Mouse (Mus musculus) c-Kit-negative CD71-positive TER-119-positive erythroid progenitor cells, embryonic 14.5 days (primary cell): ENCODE measurements around the gene Depp1.
A peak's percentile ranks its signal among the peaks of the same experiment; 100 is the strongest.
"Not testable (repeated sequence)": the region's sequence is repeated elsewhere in the genome, so short reads cannot be mapped to it uniquely, and the experiment has no call there.

Experiments
- DNase-seq: peaks from one replicate; pipeline ENCODE4 v3.0.0-alpha.2; 2013; ENCODE audit warnings: low read depth, low spot score

Depp1 gene

DNA sequence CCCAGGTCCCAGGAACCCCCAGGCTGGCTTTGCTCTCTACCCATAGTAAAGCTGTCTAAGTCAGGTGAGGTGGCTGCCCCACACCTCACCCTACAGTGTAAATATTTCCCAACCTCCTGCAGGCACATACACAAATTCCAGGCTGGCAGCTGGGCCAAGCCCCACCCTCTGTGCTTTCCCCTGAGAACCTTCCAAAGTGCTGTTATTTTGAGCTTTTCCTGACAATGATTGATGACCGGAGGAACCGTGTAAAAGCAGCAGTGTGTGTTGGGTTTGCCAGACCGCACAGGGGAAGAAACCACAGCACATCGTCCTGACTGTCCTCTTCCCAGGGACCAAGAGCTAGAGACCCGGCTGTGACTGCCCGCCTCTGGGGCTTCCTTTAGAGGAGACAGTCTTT lies at the start of gene Depp1:
Gene Depp1, plus strand, starts transcription at position 204 of the 400 bp plus-strand sequence.
- DNase-seq = no peak

DNA sequence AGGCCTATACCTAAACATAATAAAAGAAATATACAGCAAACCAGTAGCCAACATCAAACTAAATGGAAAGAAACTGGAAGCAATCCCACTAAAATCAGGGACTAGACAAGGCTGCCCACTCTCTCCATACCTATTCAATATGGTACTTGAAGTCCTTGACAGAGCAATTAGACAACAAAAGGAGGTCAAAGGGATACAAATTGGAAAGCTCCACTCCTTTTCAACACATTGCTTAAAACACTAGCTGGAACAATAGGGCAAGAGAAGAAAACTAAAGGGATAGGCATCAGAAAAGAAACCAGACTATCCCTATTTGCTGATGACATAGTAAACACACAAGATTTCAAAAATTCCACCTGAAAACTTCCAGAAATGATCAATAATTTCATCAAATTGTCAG lies 49.4 kb upstream of the Depp1 start:
- not testable (repeated sequence) for DNase-seq

DNA sequence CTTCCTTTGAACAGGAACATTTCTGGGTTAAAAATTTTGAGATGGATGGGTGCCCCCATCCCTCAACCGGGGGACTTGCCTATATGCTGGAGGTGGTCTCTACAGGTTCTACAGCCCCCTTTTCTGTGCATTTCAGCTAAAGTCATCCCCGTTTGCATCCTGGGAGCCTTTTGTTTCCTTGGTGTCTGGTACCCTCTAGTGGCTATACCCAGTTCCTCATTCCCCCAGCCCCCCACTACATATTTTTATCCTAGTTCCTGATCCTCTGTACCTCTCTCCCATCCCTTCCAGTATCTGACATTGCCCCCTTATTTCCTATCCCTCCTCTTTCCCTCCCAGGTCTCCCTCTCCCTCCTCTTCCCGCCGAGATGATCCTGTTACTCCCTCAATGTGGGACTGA lies 43.2 kb upstream of the Depp1 start:
- no peak for DNase-seq

DNA sequence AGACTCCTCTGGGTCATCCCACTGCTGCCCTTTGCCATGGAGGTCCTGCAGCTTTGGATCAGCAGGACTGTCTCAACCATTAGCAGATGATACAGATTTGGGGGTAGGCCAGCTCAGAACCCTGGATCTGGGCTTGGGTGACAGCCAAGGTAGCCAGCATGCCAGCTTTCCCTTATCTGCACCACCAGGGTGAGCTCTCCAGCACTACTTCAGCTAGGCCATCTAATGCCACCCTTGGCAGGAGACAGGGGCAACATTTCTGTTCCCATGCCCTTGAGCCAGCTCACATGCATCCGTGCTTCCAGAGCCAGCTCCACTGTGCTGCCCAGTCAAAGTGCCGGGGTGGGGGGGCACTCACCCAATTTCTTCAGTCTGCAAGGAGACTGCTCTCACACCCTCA lies 34.7 kb upstream of the Depp1 start:
- no peak for DNase-seq

DNA sequence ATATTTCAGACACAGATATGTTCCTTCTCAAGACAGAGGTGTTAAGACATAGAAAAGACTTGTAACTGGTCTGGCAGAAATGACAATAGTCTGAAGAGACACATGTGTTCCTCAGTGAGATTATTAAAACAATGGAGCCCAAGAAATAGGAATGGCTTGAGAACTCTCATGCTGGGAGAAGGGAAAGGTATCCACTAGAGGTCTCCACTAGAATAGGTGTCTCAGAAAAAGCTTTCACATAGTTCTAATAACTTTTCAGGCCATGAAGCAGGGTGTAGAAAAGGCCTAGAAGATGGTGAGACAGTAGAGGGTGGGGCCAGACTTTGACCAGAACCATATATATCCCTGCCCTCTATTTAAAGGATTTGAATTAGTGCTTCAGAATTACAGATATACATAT lies 32.3 kb upstream of the Depp1 start:
- no peak for DNase-seq

DNA sequence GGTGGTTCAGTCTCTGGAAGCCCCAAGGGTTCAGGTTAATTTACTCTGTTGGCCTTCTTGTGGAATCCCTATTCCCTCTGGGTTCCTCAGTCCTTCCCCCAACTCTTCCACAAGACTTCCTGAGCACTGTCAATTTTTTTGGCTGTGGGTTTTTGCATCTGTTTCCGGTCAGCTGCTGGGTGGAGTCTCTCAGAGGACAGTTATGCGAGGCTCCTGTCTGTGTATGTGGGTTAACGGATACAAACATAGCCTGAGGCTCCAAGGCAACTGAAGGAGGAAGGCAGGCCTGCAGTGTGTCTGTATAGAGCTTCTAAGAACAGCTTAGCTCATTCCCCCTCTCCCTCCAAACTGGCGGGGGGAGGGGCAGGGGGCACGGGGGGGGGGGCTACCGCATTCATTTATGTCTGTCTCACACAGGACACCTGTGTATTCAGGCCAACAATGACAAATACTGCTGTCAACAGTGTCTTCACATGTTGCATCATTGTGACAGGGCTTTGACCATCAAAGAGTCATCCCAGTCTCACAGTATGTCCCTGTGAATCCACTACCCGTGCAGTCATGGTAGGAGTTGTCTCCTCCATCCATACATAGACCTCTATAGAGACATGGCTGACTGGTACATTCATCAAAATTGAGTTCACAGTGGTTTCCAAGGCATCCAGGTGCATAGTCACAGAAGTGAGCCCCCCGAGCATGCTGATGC lies 28.9 kb upstream of the Depp1 start:
- no peak for DNase-seq

DNA sequence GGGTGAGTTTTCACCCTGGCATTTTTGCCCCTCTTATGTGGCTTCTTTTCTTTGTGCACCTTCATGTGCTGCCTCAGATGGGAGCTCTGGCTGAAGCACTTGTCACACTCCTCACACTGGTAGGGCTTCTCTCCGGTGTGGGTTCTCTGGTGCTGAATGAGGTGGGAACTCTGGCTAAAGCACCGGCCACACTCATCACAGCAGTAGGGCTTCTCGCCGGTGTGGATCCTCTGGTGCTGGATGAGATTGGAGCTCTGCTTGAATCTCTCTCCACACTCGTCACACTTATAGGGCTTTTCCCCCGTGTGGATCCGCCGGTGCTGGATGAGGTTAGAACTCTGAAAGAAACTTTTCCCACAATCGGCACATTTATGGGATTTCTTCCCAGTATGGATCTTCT lies 24.0 kb upstream of the Depp1 start:
- DNase-seq = not testable (repeated sequence)

DNA sequence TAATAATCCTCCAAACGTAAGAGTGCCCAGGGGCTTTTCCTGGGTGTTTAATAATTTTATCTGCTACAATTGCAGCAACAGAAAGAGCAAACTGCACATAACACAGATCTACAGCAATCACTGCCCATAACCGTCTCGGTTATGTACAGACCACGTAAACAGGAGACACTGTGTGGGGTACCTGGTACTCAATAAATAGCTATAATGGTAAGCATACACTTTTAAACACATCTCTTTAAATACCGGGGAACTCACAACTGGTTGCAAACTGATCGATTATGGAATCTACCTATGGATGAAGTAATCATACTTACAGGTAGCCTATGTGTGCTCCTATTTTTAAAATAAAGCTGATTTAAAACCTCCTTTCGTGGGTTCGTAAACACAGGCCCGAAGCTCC lies 22.3 kb upstream of the Depp1 start:
- no peak for DNase-seq

DNA sequence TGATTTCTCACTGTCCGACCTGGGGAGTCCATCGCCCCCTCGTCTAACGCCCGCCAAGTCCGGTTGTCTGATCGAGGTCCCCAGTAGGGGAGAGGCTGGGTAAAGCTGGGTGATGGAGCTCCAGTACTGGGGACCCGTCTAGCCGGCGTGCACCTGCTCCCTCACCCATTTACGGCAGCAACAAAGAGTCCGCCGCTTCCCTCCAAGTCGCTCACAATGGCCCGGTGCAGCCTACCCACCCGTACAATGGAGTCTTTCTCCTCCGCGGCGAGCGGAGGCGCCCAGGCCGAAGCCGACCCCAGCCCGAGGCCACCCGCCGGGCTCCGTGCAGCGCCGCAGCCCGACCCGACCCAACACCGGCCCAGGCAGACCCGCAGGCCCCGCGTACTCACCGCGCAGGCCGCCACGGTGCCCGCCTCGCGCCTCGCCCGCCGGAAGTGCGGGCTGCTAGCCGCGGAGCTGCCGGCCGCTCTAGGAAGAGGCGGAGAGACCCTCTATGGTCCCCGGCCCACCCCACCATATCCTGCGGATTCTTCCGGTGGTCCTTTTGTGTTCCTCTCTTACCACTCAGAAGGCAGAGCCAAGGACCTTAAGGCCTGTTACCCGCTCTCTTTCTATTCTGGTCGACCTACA lies 21.8 kb upstream of the Depp1 start, which contains the start of gene Zfp422:
Gene Zfp422, minus strand, starts transcription at position 461 of the 633 bp plus-strand sequence.
- DNase-seq = no peak

DNA sequence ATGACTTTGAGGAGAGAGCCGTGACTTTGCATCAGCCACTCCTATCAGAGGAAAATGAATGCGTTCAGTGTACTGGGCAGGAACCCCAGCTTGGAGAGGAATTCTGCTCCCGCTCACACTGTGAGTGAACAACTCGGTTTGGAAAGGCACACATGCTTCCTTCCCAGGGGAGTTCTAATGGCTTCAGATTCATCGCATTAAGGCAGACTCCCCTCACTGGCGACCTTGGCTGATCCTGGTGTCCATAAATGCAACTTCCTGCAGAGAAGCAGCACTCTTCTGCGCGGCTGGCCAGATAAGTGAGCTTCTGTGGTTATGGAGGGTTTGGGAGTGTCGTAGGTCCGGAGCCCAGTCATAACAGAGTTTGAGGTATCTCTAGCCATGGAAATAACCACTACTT lies 20.6 kb upstream of the Depp1 start:
- no peak for DNase-seq

DNA sequence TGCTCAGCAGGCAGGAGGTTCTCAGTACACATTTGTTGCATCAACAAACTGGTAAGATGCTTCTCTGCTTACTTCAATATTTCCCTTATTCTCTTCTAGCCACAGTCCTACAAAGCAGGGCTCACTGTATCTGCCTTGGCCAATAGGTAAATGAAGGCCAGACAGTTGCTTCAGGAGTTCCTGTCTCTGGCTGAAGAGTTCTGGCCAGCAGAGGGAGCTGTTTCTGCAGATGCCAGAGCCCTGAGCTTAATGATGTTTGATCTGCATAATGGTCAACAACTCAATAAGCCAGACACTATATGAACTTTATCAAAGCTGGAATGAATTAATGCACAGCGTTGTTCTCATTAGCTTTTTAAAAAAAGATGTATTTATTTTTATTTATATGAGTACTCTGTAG lies 18.3 kb upstream of the Depp1 start:
- DNase-seq = peak; percentile 22

DNA sequence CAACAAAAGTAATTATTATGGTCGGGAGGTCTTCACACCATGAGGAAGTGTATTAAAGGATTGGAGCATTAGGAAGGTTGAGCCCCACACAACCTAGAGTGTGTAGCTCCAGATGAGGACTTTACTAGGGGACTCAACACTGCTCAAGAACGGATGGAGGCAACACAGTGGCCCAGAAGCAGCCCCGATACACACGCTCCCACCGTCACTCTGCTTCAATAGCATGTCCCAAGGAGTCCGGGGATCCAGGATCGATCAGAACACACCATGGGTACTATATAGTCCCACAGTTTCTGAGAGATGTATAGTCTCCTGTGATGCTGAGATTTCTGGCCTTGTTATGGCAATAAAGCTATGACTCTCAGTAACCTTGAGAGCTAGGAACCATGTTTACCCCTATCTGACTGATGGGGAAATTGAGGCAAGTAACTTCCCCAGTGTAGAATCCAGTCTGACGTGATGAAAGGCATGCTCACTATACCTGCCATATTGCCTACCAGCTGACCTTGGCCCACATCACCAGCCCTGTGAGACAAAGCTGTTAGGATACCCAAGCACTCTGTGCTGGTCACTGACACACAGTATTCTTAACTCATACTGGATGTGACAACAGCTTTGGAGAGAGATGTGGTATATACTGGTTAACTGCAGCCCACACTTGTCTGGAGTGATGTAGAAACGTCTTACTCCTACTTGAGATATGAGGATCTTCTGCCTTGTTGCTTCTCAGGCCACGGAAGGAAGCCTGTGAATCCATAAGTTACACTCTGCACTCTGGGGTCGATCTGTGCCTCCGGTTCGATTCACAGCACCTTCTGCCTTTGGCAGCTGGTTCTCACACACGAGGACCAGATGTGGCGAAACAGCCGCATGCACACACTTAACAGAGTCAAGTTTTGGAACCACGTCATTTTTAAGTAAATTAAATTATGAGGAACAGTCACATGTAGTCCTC lies 16.4 kb upstream of the Depp1 start:
- no peak for DNase-seq

DNA sequence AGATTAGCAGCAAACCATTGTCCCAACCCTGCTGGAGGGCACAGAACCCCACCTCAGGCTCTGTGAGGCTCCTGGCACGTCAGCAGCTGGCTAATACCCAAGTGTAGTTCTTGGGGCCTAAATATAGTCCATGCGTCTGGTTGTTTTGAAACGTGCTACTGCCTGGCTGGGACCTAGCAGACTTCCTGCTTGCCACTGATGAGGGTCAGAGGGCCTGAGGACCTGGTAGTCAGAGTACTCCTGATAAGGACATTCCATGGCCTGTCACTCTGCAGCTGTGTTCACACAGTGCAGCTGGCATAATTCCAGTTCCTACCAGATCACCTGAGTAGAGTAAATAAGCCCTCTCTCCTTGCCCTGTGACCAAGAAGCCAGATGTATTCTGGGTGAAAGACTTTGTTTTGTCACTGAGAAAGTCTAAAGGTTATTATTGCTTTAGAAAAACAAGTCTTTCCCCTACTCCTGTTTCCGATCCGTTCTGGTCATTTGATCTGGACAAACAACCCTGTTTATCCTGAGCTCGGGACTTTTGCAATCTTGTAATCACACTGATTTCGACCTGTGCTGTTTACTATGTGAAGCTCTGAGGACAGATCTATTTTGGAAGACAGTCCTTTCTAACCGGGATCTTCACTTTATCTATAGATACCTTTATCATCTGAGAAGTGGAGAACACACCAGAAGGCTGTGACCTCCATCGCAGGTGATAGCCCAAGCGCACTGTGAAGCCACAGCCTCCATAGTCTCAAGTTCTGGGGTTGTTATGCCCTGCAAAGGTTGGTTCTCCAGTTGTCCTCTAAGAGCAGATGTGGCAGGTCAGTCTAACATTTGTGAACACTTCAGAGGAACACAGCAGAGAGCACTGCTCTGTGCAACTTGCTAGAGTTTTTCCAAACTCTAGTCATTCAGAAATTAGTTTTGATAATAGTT lies 14.9 kb upstream of the Depp1 start:
- DNase-seq = no peak

DNA sequence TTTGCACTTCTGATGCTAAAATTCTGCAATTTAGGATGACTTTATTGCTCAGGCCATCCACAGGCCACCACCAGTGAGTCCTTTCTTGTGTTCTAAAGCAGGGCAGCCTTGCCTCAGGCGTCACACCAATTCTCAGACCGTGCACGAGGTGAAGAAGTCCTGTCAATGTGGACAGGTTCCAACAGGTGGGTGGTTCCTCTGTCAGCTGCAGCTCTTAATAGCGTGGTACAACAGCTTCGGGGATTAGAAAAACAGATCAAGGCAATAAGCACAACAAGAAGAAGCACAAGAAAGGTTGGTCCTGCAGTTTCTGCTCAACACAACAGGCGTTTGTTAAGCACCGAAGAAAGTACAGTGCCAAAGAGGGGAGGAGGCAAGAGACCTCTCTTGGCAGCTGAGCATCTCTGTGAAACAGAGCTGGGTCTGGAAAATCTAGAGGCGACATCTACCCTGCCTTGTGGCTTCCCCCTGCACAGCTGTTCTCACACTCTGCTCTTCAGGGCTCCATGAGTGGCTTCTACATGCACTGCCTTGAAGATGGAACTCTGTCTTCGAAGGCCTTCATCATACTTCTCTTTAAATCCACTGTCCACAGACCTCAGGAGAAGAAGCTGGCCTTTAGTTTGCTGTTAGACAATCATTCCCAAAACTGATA lies 13.7 kb upstream of the Depp1 start:
- DNase-seq = no peak

DNA sequence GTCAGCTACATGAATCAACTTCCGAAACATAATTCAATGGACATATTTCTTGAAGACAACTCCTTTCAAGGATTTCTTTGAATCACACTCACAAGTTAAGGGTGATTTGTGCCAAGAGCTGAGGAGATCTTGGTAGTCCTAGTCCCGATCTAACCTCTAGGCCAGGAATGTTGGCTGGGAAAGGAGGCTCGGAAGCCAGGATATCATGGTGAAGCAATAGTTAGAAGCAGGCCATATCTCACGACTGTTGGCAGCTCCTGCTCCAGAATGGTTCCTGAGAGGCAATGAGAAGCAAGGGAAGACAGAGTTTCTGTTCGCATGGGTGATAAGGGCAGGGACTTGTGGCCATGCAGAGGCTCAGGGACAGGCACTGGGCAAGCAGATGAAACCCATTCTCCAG lies 12.9 kb upstream of the Depp1 start:
- no peak for DNase-seq

DNA sequence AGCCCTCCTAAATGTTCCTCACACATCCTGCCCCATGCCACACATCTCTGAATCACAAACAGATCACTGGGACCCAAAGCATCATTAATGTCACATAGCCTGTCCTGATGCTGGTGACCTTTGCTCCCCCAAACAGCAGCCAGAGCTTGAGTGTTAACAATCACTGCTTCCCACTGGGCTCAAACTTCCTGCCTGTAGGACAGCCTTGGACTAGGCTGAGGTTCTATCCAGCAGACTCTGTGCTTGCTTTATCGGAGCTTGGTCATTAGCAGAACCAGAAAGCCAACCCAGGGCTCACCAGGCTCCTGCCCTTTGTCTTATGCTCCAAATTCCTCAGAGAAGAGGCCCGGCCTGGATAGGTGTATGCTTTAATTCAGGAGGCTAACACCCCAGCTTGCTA lies 11.5 kb upstream of the Depp1 start:
- DNase-seq = no peak

DNA sequence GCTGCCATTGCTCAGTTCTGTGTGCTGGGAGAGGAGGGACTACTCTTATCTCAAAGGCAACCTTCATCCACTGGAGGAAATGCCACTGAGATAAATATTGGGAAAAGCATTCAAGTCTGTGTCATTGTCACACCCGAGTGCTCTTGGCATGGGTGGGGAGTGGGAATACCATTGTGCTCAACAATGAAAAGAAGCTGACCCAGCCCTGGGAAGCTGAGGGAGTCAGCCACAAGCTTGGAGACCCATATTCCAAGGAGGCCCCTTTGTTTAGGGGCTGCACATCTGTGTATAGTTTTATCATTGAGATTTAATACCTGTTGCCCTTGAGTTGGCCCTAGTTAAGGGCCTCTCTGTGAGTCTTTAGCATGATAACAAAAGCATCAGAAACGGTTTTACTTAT lies 10.7 kb upstream of the Depp1 start:
- no peak for DNase-seq

DNA sequence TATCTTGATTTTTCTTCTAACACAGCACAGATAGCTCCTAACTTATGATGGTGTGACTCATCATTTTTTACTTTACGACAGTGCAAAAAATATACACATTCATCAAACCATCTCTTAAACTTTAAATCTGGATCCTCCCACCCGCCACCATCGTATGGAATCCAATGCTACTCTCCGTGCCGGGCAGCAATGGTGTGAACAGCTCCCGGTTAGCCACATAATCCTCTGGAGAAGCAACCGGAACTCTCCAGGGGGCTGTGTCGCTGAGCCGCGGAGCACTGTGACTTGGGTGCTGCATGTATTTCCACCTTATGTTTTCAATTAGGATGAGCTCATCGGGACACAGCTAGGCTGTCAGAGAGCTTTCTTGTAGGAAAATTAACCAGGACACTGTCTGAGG lies 7.5 kb upstream of the Depp1 start:
- no peak for DNase-seq

DNA sequence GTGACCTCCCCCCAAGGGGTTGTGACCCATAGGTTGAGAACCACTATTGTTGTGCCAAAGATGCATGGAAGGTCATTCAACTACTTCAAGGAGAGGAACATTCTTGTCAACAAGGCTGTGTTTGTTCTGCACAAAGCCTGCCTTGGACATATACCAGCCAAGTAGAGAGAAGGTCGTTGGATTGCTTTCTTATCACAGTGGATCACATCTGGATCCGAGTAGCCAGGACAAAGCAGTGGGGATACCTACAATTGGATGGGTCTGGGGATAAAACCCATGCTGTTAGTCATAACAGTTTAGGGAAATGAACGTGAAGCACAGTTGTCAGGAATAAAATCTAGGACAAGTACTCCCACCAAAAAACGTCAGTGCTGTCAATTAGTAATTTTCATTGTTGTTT lies 6.5 kb upstream of the Depp1 start:
- DNase-seq = no peak

DNA sequence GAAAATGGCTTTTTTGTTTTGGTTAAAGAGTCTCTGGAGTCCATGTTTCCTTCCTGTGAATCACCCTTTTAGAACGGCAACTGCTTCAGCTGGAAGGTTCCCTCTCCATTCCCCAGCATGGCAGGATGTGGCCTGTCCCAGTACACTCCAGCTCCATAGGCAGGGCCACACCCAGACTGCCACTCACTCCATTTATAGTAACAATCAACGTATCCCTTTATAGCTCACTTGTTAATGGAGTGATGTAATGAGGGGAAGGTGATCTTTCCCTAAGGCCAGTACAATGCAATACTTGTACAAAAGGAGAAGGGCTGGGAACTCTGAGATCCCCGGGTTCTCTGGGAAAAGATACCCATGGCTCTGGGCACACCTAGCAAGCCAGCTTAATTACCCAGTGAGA lies 6.1 kb upstream of the Depp1 start:
- no peak for DNase-seq

DNA sequence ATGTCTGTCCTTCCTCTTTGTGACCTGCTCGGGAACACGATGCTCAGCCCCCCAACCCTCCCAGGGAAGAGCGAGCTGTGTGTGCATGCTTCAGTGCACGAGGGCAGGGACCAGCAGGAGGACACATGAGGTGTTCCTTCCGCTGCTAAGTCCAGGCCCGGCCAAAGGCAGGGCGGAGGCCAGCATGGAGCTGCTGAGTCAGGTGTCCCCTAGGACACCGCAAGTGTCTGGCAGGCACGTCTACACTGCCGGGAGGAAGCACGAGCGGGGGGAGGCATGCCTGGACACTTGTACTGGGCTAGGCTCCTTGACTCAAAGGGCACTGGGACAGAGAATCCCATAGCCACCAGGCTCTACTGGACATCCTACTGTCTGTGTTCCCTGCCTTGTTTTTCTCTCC lies 2.6 kb upstream of the Depp1 start:
- no peak for DNase-seq
